Mouse (Mus musculus) embryonic fibroblast, embryonic 13.5 days (primary cell): ENCODE measurements around the gene Pknox1.
"Not testable (repeated sequence)": the region's sequence is repeated elsewhere in the genome, so short reads cannot be mapped to it uniquely, and the experiment has no call there.

Experiments used
- CTCF ChIP-seq: IDR thresholded peaks from 2 replicates; pipeline ENCODE4 v1.5.1; 2011; ENCODE audit warnings: mild to moderate bottlenecking, control low read depth, low read length, moderate library complexity, borderline replicate concordance; ENCODE audit not compliant: insufficient read depth
- POLR2A ChIP-seq: IDR thresholded peaks from 2 replicates; pipeline ENCODE4 v1.6.1; 2011; ENCODE audit warnings: low read depth, mild to moderate bottlenecking, control low read depth, low read length, moderate library complexity

GRCm38 (mm10) chr17:31609173-31609572, 44.6 kb downstream of the Pknox1 start:
- TF ChIP-seq CTCF, POLR2A: not testable (repeated sequence)
